Mouse (Mus musculus) embryo, embryonic 11.5 days (tissue): Measurements from ENCODE around the gene Slc35e2.
"Not testable (repeated sequence)": the region's sequence is repeated elsewhere in the genome, so short reads cannot be mapped to it uniquely, and the experiment has no call there.

Experiments used
- DNase-seq: peaks from one replicate; pipeline ENCODE4 v3.0.0-alpha.2; 2012; ENCODE audit warnings: low read depth, low spot score

Gene Slc35e2

GRCm38 (mm10) chr4:155624338-155625291 is 23.4 kb downstream of the Slc35e2 start, which contains the start of gene Cdk11b:
Gene Cdk11b (plus strand): TSS chr4:155624854.
- peak; percentile 98 for DNase-seq

DNA sequence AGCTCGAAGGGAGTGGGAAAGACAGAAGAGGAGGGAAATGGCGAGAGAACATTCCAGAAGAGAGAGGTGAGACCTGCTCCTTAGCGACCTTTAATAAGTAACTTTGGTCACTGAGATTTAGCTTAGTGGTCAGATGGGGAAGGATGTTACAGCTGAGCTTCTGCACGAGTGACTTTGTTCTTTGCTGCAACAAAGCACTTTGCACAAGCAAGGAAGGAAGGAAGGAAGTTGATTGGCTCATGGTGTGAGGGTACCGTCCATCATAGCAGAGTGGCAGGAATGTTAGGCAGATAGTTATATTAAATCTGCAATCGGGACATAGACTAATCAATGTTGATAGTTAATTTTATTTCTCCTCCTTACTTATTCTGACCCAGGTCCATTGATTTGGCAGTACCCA is 29.1 kb downstream of the Slc35e2 start:
- no peak for DNase-seq

GRCm38 (mm10) chr4:155635766-155636499 is 34.7 kb downstream of the Slc35e2 start:
- DNase-seq, result no peak

DNA sequence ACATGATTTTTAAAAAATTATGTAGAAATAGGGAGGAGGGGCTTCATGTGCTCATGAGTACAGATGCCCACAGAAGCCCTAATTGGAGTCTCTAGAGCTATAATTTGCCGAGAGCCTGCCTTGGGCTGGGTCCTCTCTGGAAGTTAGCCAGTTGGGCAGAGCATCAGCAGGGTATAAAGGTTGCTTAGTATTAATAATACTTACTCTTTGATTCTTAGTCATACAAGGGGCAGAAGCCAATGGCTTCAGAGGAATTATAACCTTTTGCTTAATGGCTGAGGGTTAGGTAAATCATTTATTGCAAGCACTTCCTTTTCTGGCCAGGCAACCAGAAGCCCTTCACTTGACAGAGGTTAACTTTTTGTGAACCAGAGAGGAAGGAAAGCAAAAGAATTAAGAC is 42.3 kb downstream of the Slc35e2 start:
- no peak for DNase-seq

DNA sequence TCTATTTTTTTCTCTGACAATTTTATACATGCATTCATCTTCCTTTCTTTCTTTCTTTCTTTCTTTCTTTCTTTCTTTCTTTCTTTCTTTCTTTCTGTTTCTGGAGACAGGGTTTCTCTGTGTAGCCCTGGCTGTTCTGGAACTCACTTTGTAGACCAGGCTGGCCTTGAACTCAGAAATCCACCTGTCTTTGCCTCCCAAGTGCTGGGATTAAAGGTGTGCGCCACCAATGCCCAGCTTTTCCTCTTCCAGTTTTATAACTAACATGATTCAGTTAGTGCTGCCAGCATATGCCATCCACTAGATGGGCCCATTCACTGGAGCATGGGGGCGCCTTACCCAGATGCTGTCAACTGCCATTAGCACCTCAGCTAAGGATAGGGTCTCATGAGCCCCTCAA is 44.1 kb downstream of the Slc35e2 start, which contains the start of gene Gm10563:
Gm10563 (minus strand) TSS at position 101 of the 400 bp plus-strand sequence.
- DNase-seq, result not testable (repeated sequence)

- no peak for DNase-seq
Observed at GRCm38 (mm10) chr4:155645721-155646120, 44.5 kb downstream of the Slc35e2 start.

DNA sequence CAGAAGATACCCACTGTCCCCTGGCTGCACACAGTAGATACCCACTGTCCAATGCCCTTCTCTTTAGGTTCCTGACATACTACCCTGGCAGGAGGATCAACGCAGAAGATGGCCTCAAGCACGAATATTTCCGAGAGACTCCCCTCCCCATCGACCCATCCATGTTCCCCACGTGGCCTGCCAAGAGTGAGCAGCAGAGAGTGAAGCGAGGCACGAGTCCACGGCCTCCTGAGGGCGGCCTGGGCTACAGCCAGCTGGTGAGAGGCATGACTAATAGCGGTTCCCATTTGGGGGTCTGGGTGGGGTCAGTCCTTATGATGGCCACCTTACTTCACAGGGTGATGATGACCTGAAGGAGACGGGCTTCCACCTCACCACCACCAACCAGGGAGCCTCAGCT is 48.1 kb downstream of the Slc35e2 start:
- no peak for DNase-seq

GRCm38 (mm10) chr4:155651553-155652269 is 50.5 kb downstream of the Slc35e2 start:
- no peak for DNase-seq

- no peak for DNase-seq
Observed at GRCm38 (mm10) chr4:155652283-155653085, 51.3 kb downstream of the Slc35e2 start.

GRCm38 (mm10) chr4:155653086-155653450 is 51.9 kb downstream of the Slc35e2 start, which contains the start of gene Mmp23:
Gene Mmp23 (minus strand): TSS chr4:155653384.
- DNase-seq, result no peak

DNA sequence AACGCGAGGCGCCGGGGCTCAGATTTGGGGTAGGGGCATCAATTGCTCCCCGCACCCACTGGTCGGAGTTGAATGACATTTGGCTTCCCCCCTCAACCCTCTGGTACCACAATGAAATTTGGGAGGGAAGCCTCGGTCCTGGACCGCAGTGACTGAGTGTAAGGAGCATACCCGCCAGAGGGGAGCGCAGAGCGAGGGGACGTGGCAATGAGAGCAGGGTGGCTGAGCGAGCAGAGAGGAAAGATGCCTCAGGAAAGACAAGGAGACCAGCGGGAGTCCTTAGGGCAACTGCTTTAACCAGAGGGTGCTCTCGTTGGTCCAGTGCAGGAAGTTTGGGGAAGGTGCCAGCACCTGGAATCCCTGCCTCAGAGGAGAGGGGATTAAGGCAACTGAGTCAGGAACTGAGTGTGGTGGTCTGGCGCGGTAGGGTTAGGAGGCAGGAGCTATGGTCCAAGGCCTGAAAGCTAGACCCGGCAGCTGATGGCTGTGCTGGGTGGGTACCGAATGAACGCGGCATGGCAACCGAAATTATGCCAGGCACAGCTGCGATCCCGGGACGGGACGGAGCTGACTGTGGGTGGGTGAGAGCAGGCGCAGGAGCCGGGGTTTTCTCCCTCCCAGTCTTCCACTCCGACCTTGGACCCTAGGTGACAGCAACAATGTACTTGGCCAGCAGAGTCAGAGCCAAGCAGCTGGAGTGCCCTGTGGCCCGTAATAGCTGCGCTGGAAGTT is 52.4 kb downstream of the Slc35e2 start:
- no peak for DNase-seq

GRCm38 (mm10) chr4:155654183-155654455 is 52.9 kb downstream of the Slc35e2 start:
- no peak for DNase-seq

DNA sequence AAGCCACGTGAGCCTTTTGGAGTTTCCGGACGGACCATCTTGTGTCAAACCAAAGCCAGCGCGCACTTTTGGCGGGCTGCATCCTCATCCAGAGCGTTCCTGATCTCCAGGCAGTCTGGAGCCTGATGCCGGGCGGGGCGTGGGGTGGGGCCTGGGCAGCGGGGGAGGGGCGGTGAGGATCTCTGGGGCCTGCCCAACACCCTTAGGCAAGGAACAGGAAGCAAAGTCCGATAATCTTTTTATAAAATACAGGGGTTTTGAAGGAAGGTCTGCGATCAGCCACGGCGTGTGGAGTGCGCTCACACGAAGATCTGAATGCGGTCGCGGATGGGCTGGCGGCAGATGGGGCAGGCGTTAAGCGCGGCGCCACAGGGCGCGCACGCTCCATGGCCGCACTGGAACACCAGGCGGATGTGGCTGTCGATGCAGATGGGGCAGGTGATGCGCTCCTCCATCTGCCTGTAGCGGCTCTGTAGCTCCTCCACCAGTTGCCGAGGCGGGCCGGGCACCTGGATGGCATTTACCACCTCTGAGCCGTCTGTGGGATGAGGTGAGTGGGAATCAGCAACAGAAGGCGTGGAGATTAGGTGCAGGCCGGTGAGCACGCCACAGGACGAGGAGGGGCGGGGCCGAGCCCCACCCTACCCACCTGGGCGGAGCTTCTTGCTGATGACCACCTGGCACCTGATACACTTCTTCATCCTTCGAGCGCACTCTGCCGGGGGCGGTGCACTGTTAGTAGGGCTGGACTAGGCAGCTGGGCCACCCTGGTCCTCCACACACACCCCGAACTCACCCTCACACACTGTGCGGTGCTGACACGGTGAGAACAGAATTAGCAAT is 53.5 kb downstream of the Slc35e2 start:
- no peak for DNase-seq

DNA sequence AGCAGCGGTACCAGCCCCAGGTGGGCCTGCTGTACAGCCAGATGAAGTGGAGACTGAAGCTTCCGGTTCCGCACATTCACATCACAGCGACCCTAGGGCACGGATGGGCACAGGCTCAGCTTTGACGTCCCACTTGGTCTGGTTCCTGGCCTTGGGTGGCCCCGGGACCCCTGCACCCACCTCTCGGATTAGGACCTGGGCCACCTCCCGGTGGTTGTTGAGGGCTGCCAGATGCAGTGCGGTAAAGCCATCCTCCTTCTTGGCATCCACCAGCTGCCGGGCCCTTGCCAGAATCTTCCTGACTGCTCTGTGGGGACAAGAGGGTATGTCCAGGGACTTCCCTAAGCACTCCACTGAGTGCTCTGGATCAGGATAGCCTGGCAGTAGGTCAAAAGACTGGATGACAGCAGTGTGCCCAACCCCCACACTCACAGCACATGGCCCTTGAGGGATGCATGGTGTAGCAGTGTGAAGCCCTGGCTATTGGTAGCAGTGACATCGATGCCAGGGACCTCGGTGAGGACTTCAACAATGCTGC is 55.1 kb downstream of the Slc35e2 start:
- no peak for DNase-seq

GRCm38 (mm10) chr4:155658961-155659360 is 57.7 kb downstream of the Slc35e2 start:
- no peak for DNase-seq

DNA sequence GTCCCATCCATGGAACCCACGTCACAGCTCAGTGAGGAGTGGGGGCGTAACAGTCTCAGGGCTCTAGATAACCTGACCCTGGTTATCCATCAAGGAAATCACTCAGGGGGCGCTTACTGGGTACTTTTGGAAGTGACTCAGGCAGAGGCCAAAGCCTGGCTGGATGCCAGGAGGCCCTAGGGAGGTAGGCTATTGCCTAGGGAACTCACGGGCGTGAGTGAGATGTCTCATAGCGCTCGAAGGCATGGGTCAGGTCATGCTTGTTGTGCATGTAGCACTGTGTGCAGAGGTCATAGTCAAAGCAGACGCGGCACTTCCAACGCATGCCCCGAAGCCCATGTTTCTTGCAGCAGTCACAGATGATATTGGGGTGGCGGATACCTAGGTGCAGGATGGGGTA is 59.4 kb downstream of the Slc35e2 start:
- DNase-seq, result no peak

- no peak for DNase-seq
Observed at GRCm38 (mm10) chr4:155666903-155667302, 65.7 kb downstream of the Slc35e2 start.

GRCm38 (mm10) chr4:155668689-155669597 is 67.7 kb downstream of the Slc35e2 start, which contains the start of gene Mib2:
Gene Mib2 (minus strand): TSS chr4:155669198.
- DNase-seq, result peak; percentile 93
